In the genomic region with DNA sequence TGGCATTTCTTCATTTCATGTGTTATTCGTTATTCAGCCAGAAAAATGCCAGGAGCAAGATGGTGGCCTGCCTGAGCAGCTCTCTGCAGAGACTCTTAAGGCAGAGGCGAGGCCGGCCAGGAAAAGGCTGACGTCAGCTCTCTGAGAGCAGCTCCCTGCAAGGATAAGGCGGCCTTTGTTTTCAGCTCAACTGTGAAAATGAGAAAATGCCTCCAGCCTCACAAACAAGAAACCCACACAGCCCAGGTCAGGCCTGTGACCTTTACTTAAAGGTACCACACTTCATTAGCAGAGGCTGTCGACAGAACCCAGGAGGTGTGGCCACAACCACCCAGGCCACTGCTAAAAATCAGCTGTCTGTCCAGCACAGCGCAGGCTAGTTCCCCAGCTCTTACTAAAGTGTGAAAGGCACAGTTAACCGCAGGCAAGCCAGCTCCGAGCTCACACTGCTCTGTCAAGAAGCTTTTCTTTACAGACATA, we compare ENCODE assay signal across 8 mouse cellular contexts.
DNase-seq lines count a peak whose midpoint lies in the region; ATAC-seq lines count a peak whose summit lies in the region.

No protein-coding gene starts in this region.

- H3K36me3 ChIP-seq in forebrain, embryonic 15.5 days, result no peaks in the 10 kb centered on the region
- peaks cover 1% of the 10 kb centered on the region; the same call in 1 of the 2 replicates for H3K36me3 ChIP-seq in liver, embryonic 15.5 days (replicated peaks)
- H3K36me3 ChIP-seq in neural tube, embryonic 11.5 days (ENCODE audit: control insufficient read depth, insufficient read depth, low read length), result no peaks in the 10 kb centered on the region

- DNase-seq in adrenal gland, postnatal 14 days, result peak; percentile 81
- peak; percentile 71 to 72 for DNase-seq in heart, postnatal 36 days
- DNase-seq in kidney, postnatal 4 days, result peak; percentile 82 to 90
- DNase-seq in neural tube, embryonic 11.5 days (ENCODE audit: low spot score), result peak; percentile 88

- peak; percentile 53 for ATAC-seq in CD4-positive, CD25-positive, alpha-beta regulatory T cell, adult 4 months
- ATAC-seq in forebrain, embryonic 15.5 days (replicated peaks), result peak; percentile 91
- ATAC-seq in liver, embryonic 15.5 days (ENCODE audit: insufficient read depth), result peak; percentile 35; the same call in 1 of the 2 replicates
- peak; percentile 90 for ATAC-seq in neural tube, embryonic 11.5 days (ENCODE audit: insufficient read depth, low FRiP score, low TSS enrichment)
- no peak for ATAC-seq in erythroid progenitor cell, adult 5-6 weeks (replicated peaks; ENCODE audit: low FRiP score, poor library complexity, severe bottlenecking)

- 2% methylated on average over 9 of the region's 9 CpGs for WGBS in forebrain, embryonic 15.5 days
- 23% methylated on average over 9 of the region's 9 CpGs for WGBS in liver, embryonic 15.5 days (ENCODE audit: insufficient replicate concordance)
- WGBS in neural tube, embryonic 11.5 days, result 3% methylated on average over 9 of the region's 9 CpGs

- H3K4me1 ChIP-seq in forebrain, embryonic 15.5 days, result peaks cover 77% of the 10 kb centered on the region
- H3K4me1 ChIP-seq in liver, embryonic 15.5 days (replicated peaks), result peaks cover 79% of the 10 kb centered on the region
- H3K4me1 ChIP-seq in neural tube, embryonic 11.5 days (ENCODE audit: control insufficient read depth, insufficient read depth, low read length), result peaks cover 45% of the 10 kb centered on the region

- no peaks in the 10 kb centered on the region for H3K27me3 ChIP-seq in forebrain, embryonic 15.5 days
- H3K27me3 ChIP-seq in liver, embryonic 15.5 days, result no peaks in the 10 kb centered on the region
- H3K27me3 ChIP-seq in neural tube, embryonic 11.5 days (ENCODE audit: control insufficient read depth, insufficient read depth, low read length), result no peaks in the 10 kb centered on the region

- H3K27ac ChIP-seq in forebrain, embryonic 15.5 days (replicated peaks), result peak overlapping the region; percentile 97
- H3K27ac ChIP-seq in liver, embryonic 15.5 days (replicated peaks), result peak overlapping the region; percentile 21; the same call in 1 of the 2 replicates
- peak overlapping the region; percentile 90 for H3K27ac ChIP-seq in neural tube, embryonic 11.5 days (ENCODE audit: low read depth, low read length)

- H3K4me2 ChIP-seq in forebrain, embryonic 15.5 days (replicated peaks), result peak overlapping the region; percentile 24
- H3K4me2 ChIP-seq in liver, embryonic 15.5 days, result peak overlapping the region; percentile 11
- peak overlapping the region; percentile 7; the same call in 1 of the 2 replicates for H3K4me2 ChIP-seq in neural tube, embryonic 11.5 days (ENCODE audit: low read depth)

- peak overlapping the region; percentile 42 for H3K9ac ChIP-seq in forebrain, embryonic 15.5 days (replicated peaks)
- H3K9ac ChIP-seq in liver, embryonic 15.5 days, result no peak overlapping the region
- H3K9ac ChIP-seq in neural tube, embryonic 11.5 days (ENCODE audit: low read length), result peak overlapping the region; percentile 57

- H3K4me3 ChIP-seq in forebrain, embryonic 15.5 days, result no peak overlapping the region
- no peak overlapping the region for H3K4me3 ChIP-seq in liver, embryonic 15.5 days (replicated peaks)
- H3K4me3 ChIP-seq in neural tube, embryonic 11.5 days (ENCODE audit: low read depth, low read length), result no peak overlapping the region

- no peaks in the 10 kb centered on the region for H3K9me3 ChIP-seq in forebrain, embryonic 15.5 days
- H3K9me3 ChIP-seq in liver, embryonic 15.5 days (replicated peaks), result no peaks in the 10 kb centered on the region
- no peaks in the 10 kb centered on the region for H3K9me3 ChIP-seq in neural tube, embryonic 11.5 days (ENCODE audit: control insufficient read depth, low read length)

- intact Hi-C loops in heart, postnatal 36 days (cut with DNase I), result no loop called here

Comparison
In these comparisons a context has a peak if more than half of its experiments do, and no peak if none do; other contexts are left out.
1. H3K27ac ChIP-seq: peak in every context shown above with its lines; median percentile 97 in forebrain, embryonic 15.5 days; 90 in neural tube, embryonic 11.5 days; 21 in liver, embryonic 15.5 days.